Mouse (Mus musculus) CH12.LX (cell line): ENCODE measurements around the gene Gnptab. TPM values are rescaled to one million over a fixed set of nuclear protein-coding genes. Genes with fewer than 3 reads are reported as not detected.

Experiments
- DNase-seq: peaks from one replicate; pipeline ENCODE4 v3.0.0-alpha.2; 2013; ENCODE audit errors: extremely low read depth
- H3K27ac ChIP-seq: 2 replicates; pipeline ENCODE4 v1.5.1; 2012; ENCODE audit warnings: low read depth, mild to moderate bottlenecking, control low read depth, moderate library complexity; ENCODE audit not compliant: insufficient read depth
- H3K27me3 ChIP-seq: replicated peaks from 2 replicates; pipeline ENCODE3; 2012; ENCODE audit warnings: inconsistent platforms
- H3K36me3 ChIP-seq, 2 experiments: replicated peaks in 1 of 2; 2 replicates each; pipeline versions ENCODE3 to v1.6.1; 2012; ENCODE audit warnings: inconsistent platforms in 1 of 2, low read length in 1 of 2, mild to moderate bottlenecking in 1 of 2, mixed read lengths in 1 of 2, moderate library complexity in 1 of 2; ENCODE audit not compliant: control insufficient read depth in 1 of 2, insufficient read depth in 1 of 2
- H3K4me1 ChIP-seq, 2 experiments: 2 replicates each; pipeline ENCODE4 v1.6.1; 2012; ENCODE audit warnings: inconsistent platforms in 1 of 2, moderate library complexity in 1 of 2; ENCODE audit not compliant: insufficient read depth in 2 of 2, control insufficient read depth in 1 of 2
- H3K4me2 ChIP-seq: 2 replicates; pipeline ENCODE4 v1.6.1; 2012; ENCODE audit warnings: low read depth, mild to moderate bottlenecking, control low read depth; ENCODE audit not compliant: poor library complexity, insufficient read depth, severe bottlenecking
- H3K4me3 ChIP-seq, 3 experiments: fragments of 150-350 bp in 1 of 3; sonication (generic) in 1 of 3; replicated peaks in 1 of 3; 2 replicates each; pipeline versions ENCODE3 to v1.5.1; 2011 to 2012; ENCODE audit warnings: low read depth in 2 of 3, low read length in 2 of 3, mild to moderate bottlenecking in 2 of 3, moderate library complexity in 2 of 3, control low read depth in 1 of 3, improper control_type of control experiment in 1 of 3, inconsistent platforms in 1 of 3, mixed read lengths in 1 of 3; ENCODE audit not compliant: poor library complexity in 1 of 3
- H3K79me2 ChIP-seq: replicated peaks from 2 replicates; pipeline ENCODE4 v1.6.1; 2012; ENCODE audit warnings: mild to moderate bottlenecking, moderate library complexity; ENCODE audit not compliant: control insufficient read depth, poor library complexity, insufficient read depth, severe bottlenecking; ENCODE audit errors: extremely low read depth
- H3K9ac ChIP-seq: 2 replicates; pipeline ENCODE4 v1.6.1; 2012; ENCODE audit warnings: low read depth, mild to moderate bottlenecking, control low read depth, moderate library complexity; ENCODE audit not compliant: insufficient read depth
- H3K9me3 ChIP-seq: replicated peaks from 2 replicates; pipeline ENCODE3; 2012; ENCODE audit warnings: low read length, inconsistent platforms, mixed read lengths
- BHLHE40 ChIP-seq: IDR thresholded peaks from 2 replicates; pipeline ENCODE4 v1.6.1; 2011; ENCODE audit warnings: mild to moderate bottlenecking, low read depth, low read length, improper control_type of control experiment
- CTCF ChIP-seq, 2 experiments: IDR thresholded peaks in 1 of 2; conservative IDR thresholded peaks in 1 of 2; 2 replicates each; pipeline ENCODE4 v1.5.1; 2011 to 2012; ENCODE audit warnings: low read depth in 2 of 2, low read length in 2 of 2, improper control_type of control experiment in 1 of 2, inconsistent platforms in 1 of 2, mild to moderate bottlenecking in 1 of 2, moderate library complexity in 1 of 2
- E2F4 ChIP-seq: IDR thresholded peaks from 2 replicates; pipeline ENCODE4 v1.6.1; 2011; ENCODE audit warnings: low read depth, low read length, improper control_type of control experiment; ENCODE audit not compliant: insufficient replicate concordance
- GABPA ChIP-seq: IDR thresholded peaks from 2 replicates; pipeline ENCODE4 v1.6.1; 2012; ENCODE audit warnings: low read depth, low read length, improper control_type of control experiment, inconsistent platforms; ENCODE audit not compliant: insufficient replicate concordance
- JUN ChIP-seq: IDR thresholded peaks from 2 replicates; pipeline ENCODE4 v1.6.1; 2011; ENCODE audit warnings: low read depth, mild to moderate bottlenecking, low read length, improper control_type of control experiment, moderate library complexity; ENCODE audit not compliant: insufficient read depth
- KAT2A ChIP-seq: IDR thresholded peaks from 2 replicates; pipeline ENCODE4 v1.6.1; 2012; ENCODE audit warnings: low read length, improper control_type of control experiment, inconsistent platforms; ENCODE audit not compliant: insufficient replicate concordance
- MAX ChIP-seq: IDR thresholded peaks from 2 replicates; pipeline ENCODE4 v1.6.1; 2011; ENCODE audit warnings: low read length, improper control_type of control experiment
- MAZ ChIP-seq: IDR thresholded peaks from 2 replicates; pipeline ENCODE4 v1.6.1; 2012; ENCODE audit warnings: low read depth, mild to moderate bottlenecking, inconsistent platforms, low read length, improper control_type of control experiment, moderate library complexity
- MEF2A ChIP-seq: IDR thresholded peaks from 2 replicates; pipeline ENCODE4 v1.6.1; 2014; ENCODE audit warnings: low read depth, mild to moderate bottlenecking, inconsistent platforms, low read length, improper control_type of control experiment, borderline replicate concordance
- MXI1 ChIP-seq: IDR thresholded peaks from 2 replicates; pipeline ENCODE4 v1.6.1; 2011; ENCODE audit warnings: mild to moderate bottlenecking, low read depth, low read length, improper control_type of control experiment
- NELFE ChIP-seq: IDR thresholded peaks from 2 replicates; pipeline ENCODE4 v1.6.1; 2011; ENCODE audit warnings: low read depth, low read length, improper control_type of control experiment
- NRF1 ChIP-seq: IDR thresholded peaks from 2 replicates; pipeline ENCODE4 v1.6.1; 2014; ENCODE audit warnings: low read depth, mild to moderate bottlenecking, inconsistent platforms, low read length, improper control_type of control experiment, moderate library complexity
- SIN3A ChIP-seq: IDR thresholded peaks from 2 replicates; pipeline ENCODE4 v1.6.1; 2012; ENCODE audit warnings: low read length, improper control_type of control experiment, inconsistent platforms
- TBP ChIP-seq: conservative IDR thresholded peaks from 2 replicates; pipeline ENCODE4 v1.6.1; 2011; ENCODE audit warnings: low read depth, low read length, improper control_type of control experiment
- UBTF ChIP-seq: IDR thresholded peaks from 2 replicates; pipeline ENCODE4 v1.6.1; 2012; ENCODE audit warnings: low read depth, mild to moderate bottlenecking, inconsistent platforms, low read length, improper control_type of control experiment, moderate library complexity
- USF1 ChIP-seq: IDR thresholded peaks from 2 replicates; pipeline ENCODE4 v1.6.1; 2014; ENCODE audit warnings: low read depth, mild to moderate bottlenecking, inconsistent platforms, low read length, improper control_type of control experiment
- USF2 ChIP-seq: conservative IDR thresholded peaks from 2 replicates; pipeline ENCODE4 v1.6.1; 2011; ENCODE audit warnings: low read depth, low read length, improper control_type of control experiment
- ZMIZ1 ChIP-seq: IDR thresholded peaks from 2 replicates; pipeline ENCODE4 v1.6.1; 2012; ENCODE audit warnings: low read depth, mild to moderate bottlenecking, inconsistent platforms, low read length, improper control_type of control experiment
- dilution Hi-C: fragments of 300-500 bp; cut with MboI; formaldehyde crosslinking; loops from 2 replicates; pipeline ENCODE4 v1.14.3; 2020; ENCODE audit warnings: low sequenced_read_pairs; ENCODE audit not compliant: extremely low pct_unique_long_range_greater_than_20kb, extremely low pct_ligation_motif_present
- in situ Hi-C: fragments of 300-500 bp; cut with MboI; formaldehyde crosslinking; loops from 3 replicates; pipeline ENCODE4 v1.14.3; 2019; ENCODE audit warnings: low sequenced_read_pairs, low pct_ligation_motif_present, low pct_unique_long_range_greater_than_20kb, mixed read lengths
- polyA plus RNA-seq: library from polyadenylated mRNA; unstranded; fragments of >175 nt; gene quantifications from 2 replicates; pipeline ENCODE4 v1.2.1, GENCODE M21; 2012; ENCODE audit warnings: low read depth; ENCODE audit not compliant: insufficient read length
- total RNA-seq, 2 experiments: library from RNA; depleted of rRNA; stranded (reverse); fragments of 300-350 nt in 1 of 2; fragments of >200 nt in 1 of 2; gene quantifications; 2 replicates each; pipeline ENCODE4 v1.2.3; 2012 to 2014

Gene Gnptab
- total and polyA plus RNA-seq, 3 experiments: 13.2 to 38.2 (median 18.0) TPM

DNA sequence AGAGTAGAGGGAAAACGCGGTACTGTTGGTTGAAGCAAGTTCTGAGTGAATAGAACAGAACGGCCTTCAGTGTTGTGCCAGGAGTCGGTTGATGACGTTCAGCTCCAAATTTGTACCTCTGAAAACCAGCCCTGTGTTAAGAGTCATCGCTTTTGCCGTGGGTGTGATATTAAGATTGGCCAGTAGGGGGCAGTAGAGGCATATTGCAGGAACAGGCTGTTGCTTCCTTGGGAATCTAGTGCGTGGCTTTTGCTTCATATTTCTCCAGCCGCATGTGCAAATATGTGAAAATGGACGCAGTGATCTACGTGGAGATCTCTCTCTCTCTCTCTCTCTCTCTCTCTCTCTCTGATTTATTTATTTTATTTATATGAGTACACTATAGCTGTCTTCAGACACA lies 2.2 kb upstream of the Gnptab start (continued):
- TF ChIP-seq TBP (no peak), CTCF (conservative IDR thresholded peaks at IDR 0.05 in 1 of 2, IDR thresholded peaks at IDR 0.05 in 1 of 2; ENCODE audit: low read depth in 2 of 2, low read length in 2 of 2) (peak; percentile 93 to 96)

DNA sequence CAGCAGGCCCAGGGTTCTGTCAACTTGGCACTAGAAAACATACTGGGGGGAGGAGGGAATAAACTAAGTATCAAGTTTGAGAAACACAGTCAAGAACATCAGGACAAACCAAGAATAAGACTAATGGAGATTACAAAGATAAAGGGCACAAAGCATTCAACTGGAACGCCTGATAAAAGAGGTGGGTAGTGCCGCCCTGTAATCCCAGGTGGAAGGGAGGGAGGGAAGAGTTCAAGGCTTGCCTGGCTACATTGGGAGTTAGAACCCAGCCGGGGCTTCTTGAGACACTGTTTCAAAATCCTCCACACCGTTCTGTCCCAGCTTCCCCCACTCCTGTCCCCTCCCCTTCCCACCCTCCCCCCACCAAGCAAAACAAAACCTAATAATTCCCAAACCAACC lies 1.3 kb upstream of the Gnptab start:
- Histone ChIP-seq H3K27me3 (no peaks in the 10 kb centered on the region), H3K9me3 (no peaks in the 10 kb centered on the region), H3K36me3 (no peaks in the 10 kb centered on the region), H3K27ac (no peak overlapping the region), H3K79me2 (peaks cover 30% of the 10 kb centered on the region), H3K4me1 (peaks cover 10 to 38% of the 10 kb centered on the region in 2 experiments), H3K4me3 (no peak overlapping the region), H3K4me2 (0 out of 2 replicates have a peak overlapping the region, but pooled peaks have one; percentile 17), H3K9ac (no peak overlapping the region)
- in situ Hi-C loops (no loop called here), dilution Hi-C loops (no loop called here)
- TF ChIP-seq NELFE (no peak), E2F4 (no peak), USF2 (no peak), GABPA (no peak), MEF2A (no peak), UBTF (no peak), KAT2A (no peak), MAZ (no peak), MAX (no peak), JUN (no peak), NRF1 (no peak)
- DNase-seq: no peak

DNA sequence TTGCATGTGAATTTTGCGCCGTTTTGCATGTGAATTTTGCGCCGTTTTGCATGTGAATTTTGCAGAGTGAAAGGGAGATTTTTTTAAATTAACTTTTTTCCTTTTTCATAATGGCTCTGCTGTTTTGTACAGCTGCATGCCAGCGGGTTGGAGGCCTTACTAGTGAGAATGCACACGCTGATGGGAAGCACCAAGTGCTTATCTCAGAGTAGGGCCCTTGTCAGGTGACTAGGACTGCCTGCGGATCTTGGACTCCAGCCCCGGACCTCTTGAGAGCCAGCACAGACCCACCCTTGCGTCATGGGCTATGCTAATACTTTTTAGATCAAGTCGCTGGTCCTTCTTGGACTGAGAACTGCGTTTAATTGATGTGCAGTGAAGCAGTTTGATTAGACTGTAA lies 1.1 kb downstream of the Gnptab start:
- H3K9me3 ChIP-seq: no peaks in the 10 kb centered on the region
- H3K36me3 ChIP-seq: no peaks in the 10 kb centered on the region
- peak overlapping the region; percentile 90 for H3K4me2 ChIP-seq
- peak overlapping the region; percentile 55 for H3K27ac ChIP-seq
- DNase-seq: no peak
- peaks cover 46% of the 10 kb centered on the region for H3K79me2 ChIP-seq
- dilution Hi-C loops: no loop called here
- peak overlapping the region; percentile 82 to 94 (median 85) for H3K4me3 ChIP-seq
- H3K9ac ChIP-seq: peak overlapping the region; percentile 60
- no peaks in the 10 kb centered on the region for H3K27me3 ChIP-seq
- H3K4me1 ChIP-seq: peaks cover 13 to 61% of the 10 kb centered on the region in 2 experiments
- in situ Hi-C loops: loop anchor here (5.0 kb wide), 2 partner anchors 47 to 352 kb away; partner anchors contain the start of gene Arl1
- TF ChIP-seq USF1 (peak; percentile 5), GABPA (no peak), MEF2A (0 out of 2 replicates have a peak, but pooled peaks have one; percentile 6), JUN (no peak), BHLHE40 (peak; percentile 60), ZMIZ1 (0 out of 2 replicates have a peak, but pooled peaks have one; percentile 39), MXI1 (peak; percentile 36; the same call in 1 of the 2 replicates), SIN3A (peak; percentile 69)
